Mouse (Mus musculus): Measurements from ENCODE around the gene Cdk19. TPM values are rescaled to one million over a fixed set of nuclear protein-coding genes. Genes with fewer than 3 reads are reported as not detected.

Gene Cdk19
- polyA plus RNA-seq, 1 experiment: 16.0 TPM

- H3K27me3 ChIP-seq (ENCODE audit: control insufficient read depth, insufficient read depth, low read length, poor library complexity, severe bottlenecking): no peaks in the 10 kb centered on the region
- no peak for TF ChIP-seq CTCF (IDR thresholded peaks at IDR 0.05; ENCODE audit: low read depth, low read length)
- TF ChIP-seq EP300 (IDR thresholded peaks at IDR 0.05; ENCODE audit: insufficient read depth, low read depth, low read length): no peak
- TF ChIP-seq POLR2A (IDR thresholded peaks at IDR 0.05; ENCODE audit: insufficient read depth, low read length): no peak
- H3K36me3 ChIP-seq (ENCODE audit: control insufficient read depth, insufficient read depth, low read length, poor library complexity, severe bottlenecking): no peaks in the 10 kb centered on the region
- no peak overlapping the region for H3K4me3 ChIP-seq (ENCODE audit: low read depth, low read length)
- H3K27ac ChIP-seq (ENCODE audit: insufficient read depth, low read length): no peak overlapping the region
- no peaks in the 10 kb centered on the region for H3K4me1 ChIP-seq (ENCODE audit: control insufficient read depth, insufficient read depth, low read length)
- peaks cover 10% of the 10 kb centered on the region for H3K9me3 ChIP-seq (replicated peaks; ENCODE audit: control insufficient read depth, insufficient read depth, low read length, poor library complexity, severe bottlenecking)
- no peak overlapping the region for H3K9ac ChIP-seq (ENCODE audit: low read depth, poor library complexity, severe bottlenecking)
Measured at GRCm38 (mm10) chr10:40320306-40320705, 19.1 kb upstream of the Cdk19 start.

GRCm38 (mm10) chr10:40328004-40328551 is 11.3 kb upstream of the Cdk19 start:
- H3K4me3 ChIP-seq (ENCODE audit: low read depth, low read length): no peak overlapping the region
- TF ChIP-seq POLR2A (IDR thresholded peaks at IDR 0.05; ENCODE audit: insufficient read depth, low read length) (no peak), CTCF (IDR thresholded peaks at IDR 0.05; ENCODE audit: low read depth, low read length) (no peak), EP300 (IDR thresholded peaks at IDR 0.05; ENCODE audit: insufficient read depth, low read depth, low read length) (no peak)
- H3K27ac ChIP-seq (ENCODE audit: insufficient read depth, low read length): no peak overlapping the region
- H3K27me3 ChIP-seq (ENCODE audit: control insufficient read depth, insufficient read depth, low read length, poor library complexity, severe bottlenecking): no peaks in the 10 kb centered on the region
- H3K36me3 ChIP-seq (ENCODE audit: control insufficient read depth, insufficient read depth, low read length, poor library complexity, severe bottlenecking): no peaks in the 10 kb centered on the region
- H3K9ac ChIP-seq (ENCODE audit: low read depth, poor library complexity, severe bottlenecking): no peak overlapping the region
- peaks cover 18% of the 10 kb centered on the region for H3K9me3 ChIP-seq (replicated peaks; ENCODE audit: control insufficient read depth, insufficient read depth, low read length, poor library complexity, severe bottlenecking)
- no peaks in the 10 kb centered on the region for H3K4me1 ChIP-seq (ENCODE audit: control insufficient read depth, insufficient read depth, low read length)

DNA sequence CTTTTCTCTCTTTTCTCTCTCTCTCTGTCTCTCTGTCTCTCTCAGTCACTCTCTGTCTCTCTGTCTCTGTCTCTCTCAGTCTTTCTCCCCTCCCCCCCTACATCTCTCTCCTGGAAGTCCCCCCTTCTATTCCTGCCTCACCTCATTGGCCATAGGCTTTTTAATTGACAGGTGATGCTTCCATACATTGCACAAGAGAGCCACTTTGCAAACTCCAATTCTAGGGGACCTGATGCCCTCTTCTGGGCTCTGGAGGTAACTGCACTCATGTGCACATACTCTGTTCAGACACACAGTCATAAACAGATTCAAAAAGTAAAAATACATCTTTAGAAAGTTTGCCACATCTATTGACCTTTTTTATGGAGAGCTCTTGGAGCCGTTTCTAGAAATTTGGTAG is 9.1 kb upstream of the Cdk19 start:
- no peak overlapping the region for H3K27ac ChIP-seq (ENCODE audit: insufficient read depth, low read length)
- no peaks in the 10 kb centered on the region for H3K4me1 ChIP-seq (ENCODE audit: control insufficient read depth, insufficient read depth, low read length)

DNA sequence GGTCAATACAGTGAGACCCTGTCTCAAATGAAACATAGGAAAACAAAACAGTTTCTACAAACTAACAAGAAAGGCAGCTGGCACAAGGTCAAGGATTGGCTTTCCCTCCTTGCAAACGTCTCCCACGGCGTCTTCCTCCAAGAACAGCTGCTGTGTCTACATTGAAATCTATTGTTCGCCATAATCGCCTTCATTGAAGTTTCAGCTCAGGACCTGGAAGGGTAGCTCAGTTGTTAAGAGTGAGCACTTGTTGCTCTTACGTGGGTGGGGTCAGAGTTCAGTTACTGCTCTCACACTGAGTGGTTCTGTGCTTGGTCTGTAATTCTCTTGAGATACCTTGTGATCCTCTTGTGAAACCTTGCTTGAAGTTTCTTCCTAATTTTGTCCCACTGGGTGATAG is 6.5 kb upstream of the Cdk19 start:
- Histone ChIP-seq H3K36me3 (ENCODE audit: control insufficient read depth, insufficient read depth, low read length, poor library complexity, severe bottlenecking) (no peaks in the 10 kb centered on the region), H3K4me1 (ENCODE audit: control insufficient read depth, insufficient read depth, low read length) (no peaks in the 10 kb centered on the region), H3K9ac (ENCODE audit: low read depth, poor library complexity, severe bottlenecking) (no peak overlapping the region), H3K27me3 (ENCODE audit: control insufficient read depth, insufficient read depth, low read length, poor library complexity, severe bottlenecking) (no peaks in the 10 kb centered on the region), H3K4me3 (ENCODE audit: low read depth, low read length) (no peak overlapping the region), H3K9me3 (replicated peaks; ENCODE audit: control insufficient read depth, insufficient read depth, low read length, poor library complexity, severe bottlenecking) (no peaks in the 10 kb centered on the region), H3K27ac (ENCODE audit: insufficient read depth, low read length) (no peak overlapping the region)
- TF ChIP-seq POLR2A (IDR thresholded peaks at IDR 0.05; ENCODE audit: insufficient read depth, low read length) (no peak), CTCF (IDR thresholded peaks at IDR 0.05; ENCODE audit: low read depth, low read length) (no peak), EP300 (IDR thresholded peaks at IDR 0.05; ENCODE audit: insufficient read depth, low read depth, low read length) (no peak)

More for the DNA sequence above, 9.1 kb upstream of the Cdk19 start:
- H3K9ac ChIP-seq (ENCODE audit: low read depth, poor library complexity, severe bottlenecking): no peak overlapping the region
- H3K36me3 ChIP-seq (ENCODE audit: control insufficient read depth, insufficient read depth, low read length, poor library complexity, severe bottlenecking): no peaks in the 10 kb centered on the region
- no peak for TF ChIP-seq POLR2A (IDR thresholded peaks at IDR 0.05; ENCODE audit: insufficient read depth, low read length)
- no peak for TF ChIP-seq EP300 (IDR thresholded peaks at IDR 0.05; ENCODE audit: insufficient read depth, low read depth, low read length)
- no peak for TF ChIP-seq CTCF (IDR thresholded peaks at IDR 0.05; ENCODE audit: low read depth, low read length)
- no peak overlapping the region for H3K4me3 ChIP-seq (ENCODE audit: low read depth, low read length)
- H3K27me3 ChIP-seq (ENCODE audit: control insufficient read depth, insufficient read depth, low read length, poor library complexity, severe bottlenecking): no peaks in the 10 kb centered on the region
- H3K9me3 ChIP-seq (replicated peaks; ENCODE audit: control insufficient read depth, insufficient read depth, low read length, poor library complexity, severe bottlenecking): peaks cover 15% of the 10 kb centered on the region

GRCm38 (mm10) chr10:40342036-40342435 is 2.7 kb downstream of the Cdk19 start:
- Histone ChIP-seq H3K27me3 (ENCODE audit: control insufficient read depth, insufficient read depth, low read length, poor library complexity, severe bottlenecking) (no peaks in the 10 kb centered on the region), H3K9ac (ENCODE audit: low read depth, poor library complexity, severe bottlenecking) (no peak overlapping the region), H3K27ac (ENCODE audit: insufficient read depth, low read length) (no peak overlapping the region), H3K4me1 (ENCODE audit: control insufficient read depth, insufficient read depth, low read length) (no peaks in the 10 kb centered on the region), H3K4me3 (ENCODE audit: low read depth, low read length) (no peak overlapping the region), H3K9me3 (replicated peaks; ENCODE audit: control insufficient read depth, insufficient read depth, low read length, poor library complexity, severe bottlenecking) (no peaks in the 10 kb centered on the region), H3K36me3 (ENCODE audit: control insufficient read depth, insufficient read depth, low read length, poor library complexity, severe bottlenecking) (no peaks in the 10 kb centered on the region)
- no peak for TF ChIP-seq CTCF (IDR thresholded peaks at IDR 0.05; ENCODE audit: low read depth, low read length)
- no peak for TF ChIP-seq EP300 (IDR thresholded peaks at IDR 0.05; ENCODE audit: insufficient read depth, low read depth, low read length)
- TF ChIP-seq POLR2A (IDR thresholded peaks at IDR 0.05; ENCODE audit: insufficient read depth, low read length): no peak

DNA sequence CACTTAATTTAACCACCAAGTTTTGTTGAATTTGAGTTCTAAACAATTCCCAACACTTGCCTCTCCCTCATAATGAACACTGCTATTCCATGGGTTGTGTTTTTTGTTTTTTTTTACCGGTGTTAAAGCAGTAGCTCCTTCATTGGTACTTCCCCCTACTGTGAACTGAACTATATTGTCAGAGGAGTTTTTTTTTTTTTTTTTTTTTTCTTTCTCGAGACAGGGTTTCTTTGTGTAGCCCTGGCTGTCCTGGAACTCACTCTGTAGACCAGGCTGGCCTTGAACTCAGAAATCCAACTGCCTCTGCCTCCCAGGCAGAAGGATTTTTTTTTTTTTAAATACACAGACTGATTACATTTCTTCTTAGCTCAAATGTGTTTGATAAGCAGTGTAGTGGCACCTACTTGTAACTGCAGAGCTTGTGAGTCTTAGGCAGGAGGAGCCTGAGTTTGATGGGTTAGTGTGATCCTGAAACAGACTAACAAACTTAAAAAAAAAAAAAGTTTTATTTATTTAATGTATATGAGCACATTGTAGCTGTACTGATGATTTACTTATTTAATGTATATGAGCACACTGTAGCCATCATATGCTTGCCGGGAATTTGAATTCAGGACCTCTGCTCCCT is 7.5 kb downstream of the Cdk19 start:
- Histone ChIP-seq H3K27me3 (ENCODE audit: control insufficient read depth, insufficient read depth, low read length, poor library complexity, severe bottlenecking) (no peaks in the 10 kb centered on the region), H3K36me3 (ENCODE audit: control insufficient read depth, insufficient read depth, low read length, poor library complexity, severe bottlenecking) (no peaks in the 10 kb centered on the region), H3K9me3 (replicated peaks; ENCODE audit: control insufficient read depth, insufficient read depth, low read length, poor library complexity, severe bottlenecking) (no peaks in the 10 kb centered on the region), H3K9ac (ENCODE audit: low read depth, poor library complexity, severe bottlenecking) (no peak overlapping the region), H3K4me3 (ENCODE audit: low read depth, low read length) (no peak overlapping the region), H3K4me1 (ENCODE audit: control insufficient read depth, insufficient read depth, low read length) (no peaks in the 10 kb centered on the region), H3K27ac (ENCODE audit: insufficient read depth, low read length) (no peak overlapping the region)
- no peak for TF ChIP-seq POLR2A (IDR thresholded peaks at IDR 0.05; ENCODE audit: insufficient read depth, low read length)
- no peak for TF ChIP-seq CTCF (IDR thresholded peaks at IDR 0.05; ENCODE audit: low read depth, low read length)
- TF ChIP-seq EP300 (IDR thresholded peaks at IDR 0.05; ENCODE audit: insufficient read depth, low read depth, low read length): no peak

Data from ES-Bruce4 (cell line).